Mouse (Mus musculus) CH12.LX (cell line): ENCODE measurements at regions not wholly inside any gene's neighbourhood (a gene's known extent, or its start where the extent isn't known, plus 50 kb on each side); places are given as distances from the start of the nearest gene placed in this dataset.

Experiments used
- DNase-seq: peaks from one replicate; pipeline ENCODE4 v3.0.0-alpha.2; 2013; ENCODE audit errors: extremely low read depth
- H3K27ac ChIP-seq: 2 replicates; pipeline ENCODE4 v1.5.1; 2012; ENCODE audit warnings: low read depth, mild to moderate bottlenecking, control low read depth, moderate library complexity; ENCODE audit not compliant: insufficient read depth
- H3K27me3 ChIP-seq: replicated peaks from 2 replicates; pipeline ENCODE3; 2012; ENCODE audit warnings: inconsistent platforms
- H3K36me3 ChIP-seq, 2 experiments: replicated peaks in 1 of 2; 2 replicates each; pipeline versions ENCODE3 to v1.6.1; 2012; ENCODE audit warnings: inconsistent platforms in 1 of 2, low read length in 1 of 2, mild to moderate bottlenecking in 1 of 2, mixed read lengths in 1 of 2, moderate library complexity in 1 of 2; ENCODE audit not compliant: control insufficient read depth in 1 of 2, insufficient read depth in 1 of 2
- H3K4me1 ChIP-seq, 2 experiments: 2 replicates each; pipeline ENCODE4 v1.6.1; 2012; ENCODE audit warnings: inconsistent platforms in 1 of 2, moderate library complexity in 1 of 2; ENCODE audit not compliant: insufficient read depth in 2 of 2, control insufficient read depth in 1 of 2
- H3K4me2 ChIP-seq: 2 replicates; pipeline ENCODE4 v1.6.1; 2012; ENCODE audit warnings: low read depth, mild to moderate bottlenecking, control low read depth; ENCODE audit not compliant: poor library complexity, insufficient read depth, severe bottlenecking
- H3K4me3 ChIP-seq, 3 experiments: fragments of 150-350 bp in 1 of 3; sonication (generic) in 1 of 3; replicated peaks in 1 of 3; 2 replicates each; pipeline versions ENCODE3 to v1.5.1; 2011 to 2012; ENCODE audit warnings: low read depth in 2 of 3, low read length in 2 of 3, mild to moderate bottlenecking in 2 of 3, moderate library complexity in 2 of 3, control low read depth in 1 of 3, improper control_type of control experiment in 1 of 3, inconsistent platforms in 1 of 3, mixed read lengths in 1 of 3; ENCODE audit not compliant: poor library complexity in 1 of 3
- H3K79me2 ChIP-seq: replicated peaks from 2 replicates; pipeline ENCODE4 v1.6.1; 2012; ENCODE audit warnings: mild to moderate bottlenecking, moderate library complexity; ENCODE audit not compliant: control insufficient read depth, poor library complexity, insufficient read depth, severe bottlenecking; ENCODE audit errors: extremely low read depth
- H3K9ac ChIP-seq: 2 replicates; pipeline ENCODE4 v1.6.1; 2012; ENCODE audit warnings: low read depth, mild to moderate bottlenecking, control low read depth, moderate library complexity; ENCODE audit not compliant: insufficient read depth
- H3K9me3 ChIP-seq: replicated peaks from 2 replicates; pipeline ENCODE3; 2012; ENCODE audit warnings: low read length, inconsistent platforms, mixed read lengths
- CHD2 ChIP-seq: IDR thresholded peaks from 2 replicates; pipeline ENCODE4 v1.6.1; 2011; ENCODE audit warnings: low read length, improper control_type of control experiment
- E2F4 ChIP-seq: IDR thresholded peaks from 2 replicates; pipeline ENCODE4 v1.6.1; 2011; ENCODE audit warnings: low read depth, low read length, improper control_type of control experiment; ENCODE audit not compliant: insufficient replicate concordance
- ELF1 ChIP-seq: IDR thresholded peaks from 2 replicates; pipeline ENCODE4 v1.6.1; 2014; ENCODE audit warnings: low read depth, mild to moderate bottlenecking, inconsistent platforms, low read length, improper control_type of control experiment
- EP300 ChIP-seq: IDR thresholded peaks from 2 replicates; pipeline ENCODE4 v1.6.1; 2011; ENCODE audit warnings: low read length, improper control_type of control experiment
- GABPA ChIP-seq: IDR thresholded peaks from 2 replicates; pipeline ENCODE4 v1.6.1; 2012; ENCODE audit warnings: low read depth, low read length, improper control_type of control experiment, inconsistent platforms; ENCODE audit not compliant: insufficient replicate concordance
- KAT2A ChIP-seq: IDR thresholded peaks from 2 replicates; pipeline ENCODE4 v1.6.1; 2012; ENCODE audit warnings: low read length, improper control_type of control experiment, inconsistent platforms; ENCODE audit not compliant: insufficient replicate concordance
- NELFE ChIP-seq: IDR thresholded peaks from 2 replicates; pipeline ENCODE4 v1.6.1; 2011; ENCODE audit warnings: low read depth, low read length, improper control_type of control experiment
- PAX5 ChIP-seq: IDR thresholded peaks from 2 replicates; pipeline ENCODE4 v1.6.1; 2012; ENCODE audit warnings: low read length, inconsistent platforms, mixed read lengths
- POLR2A ChIP-seq: IDR thresholded peaks from 2 replicates; pipeline ENCODE4 v1.6.1; 2011; ENCODE audit warnings: low read depth, mild to moderate bottlenecking, improper control_type of control experiment, low read length
- POLR2AphosphoS2 ChIP-seq: IDR thresholded peaks from 2 replicates; pipeline ENCODE4 v1.6.1; 2011; ENCODE audit warnings: low read depth, low read length, improper control_type of control experiment
- RAD21 ChIP-seq: IDR thresholded peaks from 2 replicates; pipeline ENCODE4 v1.6.1; 2011; ENCODE audit warnings: low read depth, mild to moderate bottlenecking, low read length, improper control_type of control experiment, moderate library complexity
- RCOR1 ChIP-seq: conservative IDR thresholded peaks from 2 replicates; pipeline ENCODE4 v1.6.1; 2012; ENCODE audit warnings: low read depth, mild to moderate bottlenecking, inconsistent platforms, low read length, improper control_type of control experiment
- SMC3 ChIP-seq: IDR thresholded peaks from 2 replicates; pipeline ENCODE4 v1.6.1; 2011; ENCODE audit warnings: low read depth, low read length, improper control_type of control experiment
- TBP ChIP-seq: conservative IDR thresholded peaks from 2 replicates; pipeline ENCODE4 v1.6.1; 2011; ENCODE audit warnings: low read depth, low read length, improper control_type of control experiment
- TCF12 ChIP-seq: IDR thresholded peaks from 2 replicates; pipeline ENCODE4 v1.6.1; 2014; ENCODE audit warnings: low read depth, mild to moderate bottlenecking, inconsistent platforms, low read length, improper control_type of control experiment
- USF1 ChIP-seq: IDR thresholded peaks from 2 replicates; pipeline ENCODE4 v1.6.1; 2014; ENCODE audit warnings: low read depth, mild to moderate bottlenecking, inconsistent platforms, low read length, improper control_type of control experiment
- ZKSCAN1 ChIP-seq: IDR thresholded peaks from 2 replicates; pipeline ENCODE4 v1.6.1; 2012; ENCODE audit warnings: low read depth, inconsistent platforms, low read length, improper control_type of control experiment, borderline replicate concordance
- ZMIZ1 ChIP-seq: IDR thresholded peaks from 2 replicates; pipeline ENCODE4 v1.6.1; 2012; ENCODE audit warnings: low read depth, mild to moderate bottlenecking, inconsistent platforms, low read length, improper control_type of control experiment
- dilution Hi-C: fragments of 300-500 bp; cut with MboI; formaldehyde crosslinking; loops from 2 replicates; pipeline ENCODE4 v1.14.3; 2020; ENCODE audit warnings: low sequenced_read_pairs; ENCODE audit not compliant: extremely low pct_unique_long_range_greater_than_20kb, extremely low pct_ligation_motif_present
- in situ Hi-C: fragments of 300-500 bp; cut with MboI; formaldehyde crosslinking; loops from 3 replicates; pipeline ENCODE4 v1.14.3; 2019; ENCODE audit warnings: low sequenced_read_pairs, low pct_ligation_motif_present, low pct_unique_long_range_greater_than_20kb, mixed read lengths

GRCm38 (mm10) chr3:33262797-33263196, 119.8 kb upstream of the Pex5l start (continued):
- TF ChIP-seq USF1 (no peak), ZKSCAN1 (no peak), EP300 (peak; percentile 61; the same call in 1 of the 2 replicates), TCF12 (peak; percentile 51; the same call in 1 of the 2 replicates), PAX5 (no peak)

- DNase-seq, result no peak
- no peak overlapping the region for H3K4me2 ChIP-seq
- TF ChIP-seq POLR2AphosphoS2 (no peak), POLR2A (no peak), E2F4 (no peak), ZMIZ1 (no peak), SMC3 (no peak), ELF1 (no peak), RAD21 (no peak), EP300 (no peak), RCOR1 (no peak)
- no peak overlapping the region for H3K4me3 ChIP-seq
- H3K9ac ChIP-seq, result no peak overlapping the region
- H3K36me3 ChIP-seq, result no peaks in the 10 kb centered on the region
- no peaks in the 10 kb centered on the region for H3K4me1 ChIP-seq
- no peaks in the 10 kb centered on the region for H3K79me2 ChIP-seq
- in situ Hi-C loops (no loop called here), dilution Hi-C loops (no loop called here)
- H3K27ac ChIP-seq, result no peak overlapping the region
- H3K27me3 ChIP-seq, result no peaks in the 10 kb centered on the region
- H3K9me3 ChIP-seq, result no peaks in the 10 kb centered on the region
These were observed 76.4 kb upstream of the Pex5l start for GRCm38 (mm10) chr3:33219271-33220065.

GRCm38 (mm10) chr3:33218291-33218690, 75.2 kb upstream of the Pex5l start:
- H3K36me3 ChIP-seq, result no peaks in the 10 kb centered on the region
- dilution Hi-C loops, result no loop called here
- H3K27me3 ChIP-seq, result no peaks in the 10 kb centered on the region
- TF ChIP-seq TBP (no peak), CHD2 (no peak), EP300 (no peak), NELFE (no peak), GABPA (no peak), KAT2A (no peak)
- TF ChIP-seq, all 38 proteins: peak for 0
- Histone ChIP-seq H3K9me3 (no peaks in the 10 kb centered on the region), H3K9ac (no peak overlapping the region), H3K4me1 (no peaks in the 10 kb centered on the region), H3K79me2 (no peaks in the 10 kb centered on the region), H3K27ac (no peak overlapping the region), H3K4me2 (no peak overlapping the region), H3K4me3 (no peak overlapping the region)
- in situ Hi-C loops, result no loop called here
- DNase-seq, result no peak
